Mouse (Mus musculus) liver, postnatal 0 days (tissue): ENCODE results near the gene Rheb.

Experiments used
- CTCF ChIP-seq: sonication (generic); IDR thresholded peaks from 2 replicates; pipeline ENCODE4 v1.5.1; 2016; ENCODE audit warnings: antibody characterized with exemption, low read depth
- EP300 ChIP-seq: IDR thresholded peaks from 2 replicates; pipeline ENCODE4 v1.6.1; 2016; ENCODE audit warnings: antibody characterized with exemption, low read depth, mild to moderate bottlenecking

- peak; percentile 28; the same call in 1 of the 2 replicates for TF ChIP-seq CTCF
- peak; percentile 93 for TF ChIP-seq EP300
These were observed 12.6 kb upstream of the Rheb start for GRCm38 (mm10) chr5:24854827-24855600.
